Mouse (Mus musculus) G1E-ER4 (cell line): ENCODE results near the gene Ttll5. TPM values are rescaled to one million over a fixed set of nuclear protein-coding genes. Genes with fewer than 3 reads are reported as not detected.

ENCODE experiments used
- GATA1 ChIP-seq: IDR thresholded peaks from one replicate; pipeline ENCODE4 v1.8.0; 2012; ENCODE audit warnings: low read length, inconsistent platforms
- polyA plus RNA-seq: library from polyadenylated mRNA; stranded (reverse); fragments of >175 nt; gene quantifications from 2 replicates; pipeline ENCODE4 v1.2.3, GENCODE M21; 2012

The Ttll5 gene
- polyA plus RNA-seq, result 11.0 and 12.5 TPM in 2 replicates

DNA sequence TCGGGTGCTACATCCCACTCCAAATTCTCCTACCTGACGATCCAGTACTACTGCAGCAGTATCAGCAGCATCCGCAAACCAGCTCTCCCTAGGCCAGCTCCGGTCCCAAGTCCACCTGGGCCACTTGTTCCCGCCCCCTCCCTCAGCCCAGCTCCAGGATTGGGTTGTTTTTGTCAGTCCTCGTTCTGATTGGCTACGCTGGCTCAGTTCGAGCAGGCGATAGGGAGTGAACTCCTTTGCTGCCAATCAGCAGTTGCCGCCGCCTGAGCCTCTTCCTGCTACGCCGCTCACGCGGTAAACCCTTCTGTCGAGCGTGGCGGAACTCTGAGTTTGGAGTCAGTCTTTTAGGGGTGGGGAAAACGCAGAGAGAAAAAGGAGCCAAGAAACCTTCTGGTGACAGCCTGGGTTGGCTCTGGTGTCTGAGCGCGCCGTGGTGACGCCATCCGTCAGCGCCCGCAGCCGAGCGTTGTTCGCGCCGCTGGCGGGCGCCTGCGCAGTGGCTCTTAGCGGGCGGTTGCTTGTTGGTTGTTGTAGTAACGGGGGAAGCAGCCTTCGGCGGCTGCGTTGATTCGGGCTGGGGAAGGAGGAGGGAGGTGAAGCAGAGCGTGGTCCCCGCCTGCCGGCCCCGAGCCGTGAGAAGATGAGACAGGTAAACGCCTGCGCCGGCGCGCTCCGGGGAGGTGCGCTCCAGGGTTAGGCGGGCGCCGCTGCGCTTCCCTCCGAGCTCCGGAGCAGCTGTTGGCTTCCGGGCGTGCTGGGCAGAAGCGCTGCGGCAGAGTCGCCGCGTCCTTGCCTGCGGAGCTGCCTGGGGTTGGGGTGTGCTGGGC, at the start of gene Ttll5, which contains the start of gene Erg28:
Gene Ttll5 (plus strand): TSS at position 222 of the 827 bp plus-strand sequence.
Gene Erg28 (minus strand): TSS at position 113 of the 827 bp plus-strand sequence.
- TF ChIP-seq GATA1, result no peak

DNA sequence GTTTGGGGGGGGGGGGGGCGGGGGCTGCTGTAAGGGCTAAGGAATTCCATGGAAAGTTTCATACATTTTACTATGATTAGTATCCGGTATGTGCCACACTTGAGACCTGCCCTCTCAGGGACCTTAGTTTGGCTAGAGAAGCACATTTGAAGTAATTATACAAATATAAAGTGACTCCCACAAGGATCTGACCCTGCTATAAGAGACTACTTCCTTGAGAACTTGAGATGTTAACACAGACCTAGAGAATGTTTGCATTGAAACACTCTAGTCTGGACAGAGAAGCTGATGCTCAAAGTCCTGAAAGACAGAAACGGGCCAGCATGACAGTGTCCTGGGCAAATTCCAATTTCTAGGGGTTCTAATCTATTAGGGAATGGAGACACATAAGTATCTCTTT, 45.5 kb upstream of the Ttll5 start:
- TF ChIP-seq GATA1, result no peak

DNA sequence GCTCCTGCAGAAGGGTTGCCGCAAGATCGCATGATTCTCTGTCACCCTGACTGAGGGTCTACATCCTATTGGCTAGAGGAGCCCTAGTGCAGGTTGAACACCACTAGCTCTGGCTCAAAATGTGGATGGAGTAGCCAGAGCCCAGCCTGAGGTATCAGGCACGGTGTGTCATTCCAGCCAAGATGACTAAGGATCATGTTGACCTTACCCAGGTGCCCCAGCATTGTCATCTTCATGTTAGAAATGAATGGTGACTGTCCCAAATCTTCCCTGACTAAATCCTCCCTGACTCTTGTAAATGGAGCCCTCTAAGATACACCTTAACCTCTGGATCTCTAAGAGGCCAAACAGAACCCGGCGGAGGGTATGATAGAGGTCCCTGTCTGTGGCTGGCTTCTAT, 44.8 kb upstream of the Ttll5 start:
- no peak for TF ChIP-seq GATA1

DNA sequence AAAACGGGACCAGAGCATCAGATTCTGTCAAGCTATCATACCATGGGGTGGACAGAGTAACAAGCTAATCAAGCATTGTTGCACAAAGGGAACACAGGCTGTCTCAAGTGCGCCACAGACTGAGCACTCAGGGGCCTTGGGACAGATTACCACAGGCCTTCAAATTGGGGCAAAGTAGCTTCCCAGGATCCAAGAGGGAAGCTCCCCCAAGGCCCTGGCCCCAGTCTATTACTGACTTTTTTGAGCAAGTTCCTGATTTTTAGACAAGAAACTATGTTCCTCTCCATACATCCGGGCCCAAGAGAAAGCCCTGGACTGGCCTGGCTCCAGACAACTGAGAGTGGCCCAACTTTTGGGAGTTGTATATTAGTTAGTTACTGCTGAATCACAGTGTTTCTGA, 42.9 kb upstream of the Ttll5 start:
- no peak for TF ChIP-seq GATA1

DNA sequence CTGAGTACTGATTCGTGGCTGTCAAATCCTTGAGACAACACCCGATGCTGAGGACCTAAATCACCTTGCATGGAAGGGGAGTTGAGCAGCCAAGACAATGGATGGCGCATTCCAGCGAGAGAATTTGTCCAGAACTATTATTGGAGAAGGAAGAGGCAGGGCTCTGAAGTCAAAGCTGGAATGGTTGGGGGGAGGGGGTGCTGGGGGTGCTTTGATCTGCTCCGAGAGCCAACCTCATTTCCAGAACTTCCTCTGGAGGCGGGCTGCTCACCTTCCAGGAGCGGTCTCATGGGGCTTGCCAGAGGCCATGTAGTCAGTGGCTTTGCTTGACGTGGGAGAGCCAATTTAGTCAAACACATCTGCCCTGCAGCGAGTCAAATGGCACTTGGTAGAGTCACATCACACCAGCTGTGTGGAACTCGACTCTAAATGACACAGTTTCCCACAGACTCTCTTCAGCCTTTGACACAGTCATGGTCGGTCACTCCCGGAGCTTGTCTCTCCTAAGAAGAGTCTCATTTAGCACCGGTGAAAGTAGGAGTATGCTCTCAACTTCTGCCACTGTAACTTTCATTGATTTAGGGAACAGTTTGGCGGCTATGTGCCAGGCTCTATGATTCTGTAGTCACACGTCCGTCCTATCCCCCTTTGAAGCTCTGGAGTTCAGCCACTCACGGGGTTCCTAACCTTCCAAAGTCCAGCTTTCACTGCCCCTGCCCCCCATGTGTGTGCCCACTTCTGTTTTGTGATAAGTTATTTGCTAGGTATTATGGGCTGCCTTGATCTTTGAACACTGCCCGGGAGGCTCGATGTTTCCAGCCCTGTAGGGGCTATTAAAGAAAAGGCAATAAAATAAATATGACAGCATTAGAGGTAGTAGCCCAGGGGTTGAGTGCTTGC, 39.3 kb upstream of the Ttll5 start:
- TF ChIP-seq GATA1, result no peak

DNA sequence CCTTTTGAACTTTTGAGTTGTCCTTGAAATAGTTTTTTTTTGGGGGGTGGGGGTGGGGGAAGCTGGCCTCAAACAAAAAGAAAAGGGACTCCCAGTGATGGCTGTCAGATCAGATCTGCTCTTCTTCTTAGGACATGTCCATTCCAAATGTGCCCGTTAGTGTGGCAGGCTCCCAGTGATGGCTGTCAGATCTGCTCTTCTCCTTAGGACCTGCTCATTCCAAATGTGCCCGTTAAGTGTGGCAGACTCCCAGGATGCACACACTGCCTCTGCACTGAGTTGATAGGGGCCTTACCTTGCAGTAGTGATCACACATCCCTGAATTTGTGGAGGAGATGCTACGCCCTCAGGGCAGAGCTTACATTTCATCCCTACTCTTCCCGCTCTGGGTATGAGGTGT, 32.3 kb upstream of the Ttll5 start:
- TF ChIP-seq GATA1, result no peak

DNA sequence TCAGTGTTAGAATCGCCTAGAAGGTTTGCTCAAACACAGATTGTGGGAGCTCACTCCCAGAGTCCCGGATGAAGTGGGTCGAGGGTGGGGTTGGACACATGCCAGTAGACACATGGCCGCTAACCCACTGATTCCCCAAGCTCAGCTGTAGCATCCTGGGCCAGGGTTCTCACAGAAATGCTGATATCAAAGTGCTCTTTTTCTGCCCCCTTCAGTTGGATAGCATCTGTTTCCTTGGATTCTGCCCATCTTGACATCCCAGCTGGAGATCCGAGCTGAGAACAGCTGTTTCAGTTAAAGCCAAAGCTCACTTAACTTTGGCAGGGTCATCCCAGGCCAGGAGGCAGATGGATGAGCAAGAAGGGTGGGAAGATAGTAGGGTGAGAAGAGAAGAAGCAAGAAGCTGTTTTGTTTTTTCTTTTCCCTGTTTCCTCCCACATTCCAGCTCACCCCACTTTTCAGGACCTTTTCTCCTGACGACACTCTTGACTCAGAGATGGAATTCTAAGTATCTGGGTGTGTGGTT, 31.6 kb upstream of the Ttll5 start:
- no peak for TF ChIP-seq GATA1

DNA sequence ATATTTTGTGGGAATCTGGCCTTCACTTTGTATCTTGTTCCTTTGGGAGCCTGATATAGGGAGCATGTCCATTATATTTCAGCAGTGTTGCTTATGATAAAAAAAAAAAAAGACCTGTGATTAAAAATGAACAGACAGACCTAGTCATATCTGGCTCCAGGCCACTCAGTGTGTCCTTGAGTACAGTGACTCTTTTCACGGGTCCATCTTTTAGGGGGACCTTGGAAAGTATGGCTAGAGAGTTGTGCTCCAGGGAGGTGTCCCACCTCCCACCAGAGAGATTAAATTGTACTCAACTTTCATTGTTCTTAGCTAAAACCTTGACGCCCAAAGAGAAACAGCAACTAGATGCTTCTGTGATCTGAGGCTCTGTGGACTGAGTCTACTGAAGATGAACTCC, 30.4 kb upstream of the Ttll5 start:
- TF ChIP-seq GATA1, result no peak

DNA sequence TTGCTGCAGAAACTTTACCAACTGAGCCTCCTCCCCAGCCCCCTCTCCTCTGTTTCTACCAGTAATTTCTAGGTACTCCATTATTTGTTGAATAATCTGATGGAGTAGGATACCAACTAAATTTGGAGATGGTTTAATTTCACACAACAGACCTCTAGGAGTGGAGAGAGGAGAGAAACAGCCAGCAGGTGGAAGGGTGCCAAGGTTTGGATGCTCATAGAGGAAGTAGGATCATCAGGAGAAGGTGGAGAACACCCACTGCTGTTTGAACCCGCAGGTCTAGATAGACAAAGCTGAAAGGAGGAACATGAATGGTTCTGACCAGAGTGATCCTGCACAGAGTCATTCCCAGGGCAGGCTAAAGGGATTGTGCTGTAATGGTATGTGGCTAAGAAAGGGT, 28.9 kb upstream of the Ttll5 start:
- no peak for TF ChIP-seq GATA1

DNA sequence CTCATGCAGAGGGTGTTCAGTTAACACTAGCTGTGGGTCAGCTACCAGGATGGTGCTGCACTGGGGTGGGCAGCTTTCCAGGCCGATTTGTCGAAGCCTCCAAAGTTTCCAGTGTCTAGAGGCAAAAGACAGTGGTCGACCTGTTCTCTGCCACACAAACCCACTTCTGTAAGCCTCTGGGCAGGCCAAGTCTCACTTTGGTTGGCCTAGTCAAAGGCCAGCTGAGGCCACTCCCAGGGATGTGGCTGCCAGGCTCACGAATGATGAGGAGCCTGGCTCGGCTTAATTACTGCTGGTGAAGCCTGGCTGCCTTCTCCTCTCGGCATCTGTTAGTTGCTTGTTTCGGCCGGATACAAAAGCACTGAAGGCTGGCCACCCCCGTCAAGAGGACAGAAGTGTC, 24.4 kb upstream of the Ttll5 start:
- TF ChIP-seq GATA1, result no peak

DNA sequence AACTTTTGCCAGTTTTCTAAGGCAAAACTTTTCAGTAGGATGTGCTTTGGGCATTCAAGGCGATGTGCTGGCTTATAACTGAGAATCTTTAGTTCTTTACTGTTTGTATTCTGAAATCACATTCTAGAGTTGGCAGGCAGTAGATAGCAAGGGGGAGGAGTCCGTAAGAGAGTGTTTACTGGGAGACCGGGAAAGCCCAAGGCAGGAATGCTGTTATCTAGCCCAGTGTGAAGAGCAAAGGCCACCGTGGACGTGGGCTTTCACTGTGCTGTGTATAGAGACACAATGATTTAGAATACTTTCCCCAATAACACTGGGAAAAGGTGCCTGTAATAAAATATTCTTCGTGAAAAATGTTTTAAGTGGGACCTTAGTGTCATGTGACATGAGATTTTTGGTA, 14.7 kb upstream of the Ttll5 start:
- no peak for TF ChIP-seq GATA1

DNA sequence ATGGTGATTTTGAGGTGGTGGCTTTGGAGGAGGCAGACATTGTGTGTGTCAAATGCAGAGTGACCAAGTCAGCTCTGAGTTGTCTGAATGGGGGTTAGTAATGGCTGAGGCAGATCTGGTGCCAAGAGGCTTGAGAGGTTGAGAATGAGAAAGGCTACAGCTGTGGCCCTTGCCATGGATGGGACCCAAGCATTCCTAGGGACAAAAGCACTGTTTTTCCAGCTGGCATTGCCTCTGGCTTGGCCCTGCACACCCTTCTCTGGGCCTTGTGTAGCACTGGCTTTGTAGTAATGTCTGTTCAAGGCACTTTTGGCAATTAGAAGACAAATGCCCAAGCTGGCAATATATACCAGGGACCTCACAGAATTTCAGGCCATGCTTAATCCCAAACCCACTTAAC, 13.5 kb upstream of the Ttll5 start:
- no peak for TF ChIP-seq GATA1

DNA sequence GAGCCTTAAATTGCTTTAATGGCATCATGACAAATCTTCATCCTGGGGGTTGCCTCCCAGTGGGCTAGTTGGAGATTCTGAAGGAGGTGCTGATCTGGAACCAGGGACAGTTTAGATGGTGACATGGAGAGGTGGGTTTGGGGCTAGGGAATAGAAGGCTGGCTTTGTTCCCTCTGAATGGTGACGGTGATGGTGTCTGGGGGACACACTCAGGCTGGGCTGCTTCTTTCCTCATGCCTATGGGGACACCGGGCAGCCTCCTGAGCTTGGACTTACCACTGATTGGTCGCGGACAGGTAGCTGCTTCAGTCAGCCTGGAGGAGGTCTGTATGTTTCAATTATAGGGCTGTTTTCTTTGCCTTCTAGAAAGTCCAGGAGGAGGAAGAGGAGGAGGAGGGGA, 12.8 kb upstream of the Ttll5 start:
- TF ChIP-seq GATA1, result no peak

DNA sequence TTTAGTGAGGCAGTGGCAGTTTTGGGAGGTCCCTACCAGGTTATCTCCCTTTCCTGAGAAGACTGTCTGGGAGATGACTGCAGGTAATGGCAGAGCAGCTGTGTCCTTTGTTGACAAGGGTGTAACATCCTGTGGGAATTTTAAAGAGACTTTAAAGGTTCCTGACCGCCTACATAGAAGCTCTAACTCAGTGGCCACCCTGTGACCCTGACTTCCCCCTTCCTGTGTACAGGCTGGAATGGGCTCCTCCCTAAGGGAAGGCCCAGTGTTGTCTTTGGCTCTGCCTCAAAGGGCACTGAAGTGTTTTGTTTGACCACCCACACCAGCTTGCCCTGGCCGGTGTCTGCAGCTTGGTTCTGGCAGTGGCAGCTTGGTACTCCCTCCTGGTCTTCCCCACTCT, 10.9 kb upstream of the Ttll5 start:
- TF ChIP-seq GATA1, result no peak

DNA sequence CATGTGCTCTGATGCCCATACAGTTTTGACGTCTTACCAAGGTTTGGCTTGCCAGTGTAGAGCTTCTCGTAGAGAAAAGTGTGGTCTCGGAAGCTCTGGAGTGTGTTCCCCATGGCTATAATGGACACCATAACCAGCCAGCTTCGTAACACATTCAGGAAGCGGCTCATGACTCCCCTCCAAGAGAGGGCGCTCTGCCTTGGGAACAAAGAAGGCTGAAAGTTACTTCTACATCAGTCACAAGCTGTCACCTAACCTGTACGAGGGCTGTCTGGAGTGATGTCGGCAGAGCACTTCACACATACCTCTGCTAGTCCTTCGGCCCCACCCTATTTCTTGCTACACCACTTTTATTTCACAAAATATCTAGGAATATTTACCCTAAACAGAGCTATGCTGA, 2.4 kb upstream of the Ttll5 start:
- TF ChIP-seq GATA1, result no peak

DNA sequence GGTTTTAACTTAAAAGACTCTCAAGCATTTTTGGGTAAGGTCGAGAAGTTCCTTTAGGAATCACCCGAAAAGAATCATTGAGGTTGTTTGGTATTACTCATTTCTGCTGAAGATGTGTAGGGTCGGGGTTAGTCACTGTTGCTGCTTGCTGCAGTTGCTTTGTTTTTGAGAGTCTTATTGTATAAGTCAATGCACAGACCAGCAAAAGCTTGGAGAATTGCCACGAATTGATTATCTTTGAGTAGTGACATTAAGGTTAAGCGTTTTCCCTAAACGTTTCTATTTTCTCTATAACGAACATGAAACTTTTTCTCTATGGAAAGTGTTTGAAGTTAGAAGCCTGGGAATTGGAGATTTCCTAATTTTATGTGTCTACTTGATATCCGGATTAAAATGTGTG, 902 bp downstream of the Ttll5 start:
- TF ChIP-seq GATA1, result no peak
